Mouse (Mus musculus) embryonic stem cell, embryonic (primary cell): ENCODE data around the gene Drd3.

Source experiments
- CTCF ChIA-PET, 4 experiments: fragments of 300-600 bp in 2 of 4; fragments of 350-600 bp in 2 of 4; sonication (Branson Sonifier 250); formaldehyde crosslinking; loops; one replicate each; lab custom pipeline; 2022; ENCODE audit warnings: inconsistent platforms in 2 of 4; lab: Charles Lee
- POLR2A ChIA-PET, 4 experiments: fragments of 300-600 bp in 2 of 4; fragments of 350-600 bp in 2 of 4; sonication (Branson Sonifier 250); formaldehyde crosslinking; loops; one replicate each; lab custom pipeline; 2022; ENCODE audit warnings: antibody characterized with exemption in 4 of 4, inconsistent platforms in 1 of 4; lab: Charles Lee

Gene Drd3

DNA sequence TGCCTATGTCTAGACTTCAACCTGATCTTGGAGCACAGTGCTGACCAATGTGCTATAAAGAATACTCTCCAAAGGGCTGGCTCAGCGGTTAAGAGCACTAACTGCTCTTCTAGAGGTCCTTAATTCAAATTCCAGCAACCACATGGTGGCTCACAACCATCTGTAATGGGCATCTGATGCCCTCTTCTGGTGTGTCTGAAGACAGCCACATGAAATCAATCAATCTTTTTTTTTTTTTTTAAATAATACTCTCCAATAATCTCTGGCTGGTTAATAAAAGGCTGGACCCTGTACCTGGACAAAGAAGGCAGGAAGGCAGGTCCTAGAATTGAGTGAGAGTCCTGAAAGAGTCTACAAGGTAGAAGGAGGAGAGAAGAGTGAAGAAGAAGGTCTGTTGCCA lies 96.0 kb downstream of the Drd3 start:
- POLR2A ChIA-PET = interaction anchor here in 1 of 4 experiments (1.4 kb wide), 1 partner anchor 14 kb away, joined by 4 read pairs; no protein-coding TSS in a partner anchor
- CTCF ChIA-PET = interaction anchor here in 1 of 4 experiments (0.8 kb wide), 1 partner anchor 249 kb away, joined by 4 read pairs; no protein-coding TSS in a partner anchor

DNA sequence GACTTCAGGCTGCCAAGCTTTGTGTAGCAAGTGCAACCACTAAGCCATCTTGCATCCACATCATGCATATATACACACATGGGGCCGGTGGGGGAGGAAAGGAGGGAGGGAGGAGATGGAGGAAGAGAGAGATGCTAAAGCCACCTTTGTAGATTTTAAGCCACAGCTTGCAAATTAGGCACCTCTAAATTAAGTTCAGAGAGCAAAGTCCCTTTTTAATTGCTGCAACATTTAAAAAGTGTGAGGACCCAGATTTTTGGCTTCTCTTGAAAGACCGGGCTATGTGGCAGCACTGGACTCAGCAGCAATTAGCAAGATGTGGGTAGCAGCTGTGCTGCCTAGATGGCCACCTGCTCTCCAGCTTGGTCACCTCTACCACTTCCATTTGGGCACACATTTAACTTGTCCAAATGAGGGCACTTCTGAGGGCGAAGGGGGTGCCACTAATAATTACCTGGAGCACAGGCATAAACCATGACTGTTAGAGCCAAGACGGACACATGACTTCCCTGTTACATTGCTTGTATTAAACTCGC lies 105.2 kb downstream of the Drd3 start:
- CTCF ChIA-PET = no interaction called here

GRCm38 (mm10) chr16:43860624-43861023 lies 106.8 kb downstream of the Drd3 start:
- ChIA-PET POLR2A (interaction anchor here in 3 of 4 experiments (0.6 to 1.1 kb wide), 4 partner anchors 8 to 220 kb away, joined by 3 to 7 read pairs (median 4); partner anchors contain the start of gene Ccdc191 (in 1 of the 3)), CTCF (interaction anchor here in 2 of 4 experiments (0.6 to 0.7 kb wide), 3 partner anchors 21 to 1103 kb away, joined by 3 read pairs; no protein-coding TSS in a partner anchor)

More for the DNA sequence above, 105.2 kb downstream of the Drd3 start:
- POLR2A ChIA-PET = interaction anchor here in 1 of 4 experiments (0.9 kb wide), 1 partner anchor 31 kb away, joined by 3 read pairs; the partner anchor contains the start of gene Ccdc191

DNA sequence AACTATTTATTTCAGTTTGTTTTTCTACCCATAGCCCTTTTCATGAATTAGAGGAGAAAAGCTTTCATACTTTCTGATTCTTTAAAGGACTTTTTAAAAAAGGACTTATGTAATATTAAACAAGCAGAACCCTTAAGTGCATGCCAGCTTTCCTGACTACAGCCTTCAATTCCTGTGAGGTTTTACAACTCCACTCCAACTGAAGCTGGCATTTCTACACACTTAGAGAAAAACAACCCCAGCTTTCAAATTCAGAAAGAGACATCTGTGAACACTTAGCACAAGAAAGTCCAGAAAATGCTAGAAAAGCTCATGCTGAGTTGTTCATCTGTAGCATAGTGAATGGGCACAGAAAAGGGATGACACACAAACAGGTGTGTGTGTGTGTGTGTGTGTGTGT lies 116.0 kb downstream of the Drd3 start:
- ChIA-PET CTCF (interaction anchor here in 2 of 4 experiments (0.7 to 1.0 kb wide), 3 partner anchors 10 to 189 kb away, joined by 3 to 5 read pairs (median 4); no protein-coding TSS in a partner anchor), POLR2A (interaction anchor here in 2 of 4 experiments (0.6 to 1.2 kb wide), 4 partner anchors 19 to 117 kb away, joined by 3 to 5 read pairs (median 4); partner anchors contain the start of gene Ccdc191 (in 2 of the 2))

DNA sequence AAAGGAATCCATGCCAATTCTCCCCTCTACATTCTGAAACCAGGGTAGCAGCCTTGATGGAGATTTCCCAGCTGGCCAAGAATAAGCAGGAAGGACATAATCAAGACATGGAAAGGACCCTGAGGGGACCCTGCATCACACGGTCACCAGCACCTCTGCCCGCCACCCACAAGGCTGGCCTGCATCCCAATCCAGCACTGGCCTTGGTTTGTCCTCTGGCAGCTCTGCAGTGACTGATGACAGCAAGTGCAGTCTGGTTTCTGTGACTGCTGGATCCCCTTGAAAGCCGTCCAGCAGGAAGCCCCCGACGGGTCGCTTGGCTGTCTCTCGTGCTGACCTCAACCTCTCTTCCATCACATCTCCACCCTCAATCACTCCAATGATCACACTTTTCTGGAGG lies 117.6 kb downstream of the Drd3 start:
- CTCF ChIA-PET = no interaction called here

More for the DNA sequence above, 117.6 kb downstream of the Drd3 start:
- POLR2A ChIA-PET = interaction anchor here in 1 of 4 experiments (1.7 kb wide), 1 partner anchor 8 kb away, joined by 5 read pairs; no protein-coding TSS in a partner anchor
